Mouse (Mus musculus) intestine, embryonic 14.5 days (tissue): Measurements from ENCODE around the gene Alg9. TPM values are rescaled to one million over a fixed set of nuclear protein-coding genes. Genes with fewer than 3 reads are reported as not detected.
A peak's percentile ranks its signal among the peaks of the same experiment; 100 is the strongest.

Experiments used
- ATAC-seq: fragments of 200-750 bp; cut with Nextera tagmentation; replicated peaks from 2 replicates; pipeline ENCODE4 v1.8.0; 2017; ENCODE audit warnings: low read depth, moderate number of reproducible peaks, moderate TSS enrichment, moderate library complexity; ENCODE audit not compliant: low FRiP score, low TSS enrichment
- DNase-seq: peaks from one replicate; pipeline ENCODE4 v3.0.0-alpha.2; 2018; ENCODE audit warnings: low spot score
- H3K27ac ChIP-seq: fragments of 300-500 bp; sonication (generic); 2 replicates; pipeline ENCODE4 v1.5.1; 2014; ENCODE audit warnings: low read depth, mild to moderate bottlenecking, control low read depth
- H3K27me3 ChIP-seq: fragments of 300-500 bp; sonication (generic); replicated peaks from 2 replicates; pipeline ENCODE4 v1.6.1; 2014; ENCODE audit warnings: low read length, control low read depth; ENCODE audit not compliant: control insufficient read depth, insufficient read depth
- H3K36me3 ChIP-seq: fragments of 300-500 bp; sonication (generic); 2 replicates; pipeline ENCODE4 v1.6.1; 2014; ENCODE audit warnings: low read length, control low read depth; ENCODE audit not compliant: control insufficient read depth, insufficient read depth
- H3K4me1 ChIP-seq: fragments of 300-500 bp; sonication (generic); replicated peaks from 2 replicates; pipeline ENCODE4 v1.6.1; 2014; ENCODE audit warnings: low read length, control low read depth, mixed read lengths; ENCODE audit not compliant: control insufficient read depth, insufficient read depth
- H3K4me2 ChIP-seq: fragments of 300-500 bp; sonication (generic); 2 replicates; pipeline ENCODE4 v1.6.1; 2014; ENCODE audit warnings: low read length
- H3K4me3 ChIP-seq: fragments of 300-500 bp; sonication (generic); 2 replicates; pipeline ENCODE4 v1.5.1; 2014; ENCODE audit warnings: low read depth, low read length, control low read depth, mixed read lengths
- H3K9ac ChIP-seq: fragments of 300-500 bp; sonication (generic); 2 replicates; pipeline ENCODE4 v1.6.1; 2014; ENCODE audit warnings: mild to moderate bottlenecking, low read length
- H3K9me3 ChIP-seq: fragments of 300-500 bp; sonication (generic); 2 replicates; pipeline ENCODE4 v1.6.1; 2016; ENCODE audit warnings: low read length, control low read depth; ENCODE audit not compliant: control insufficient read depth
- WGBS: fragments of 180-500 bp; shearing (Covaris S2); extraction: QIAGEN DNeasy Blood & Tissue Kit; methylation state at CpG from one replicate; pipeline ENCODE4 v1.1.7; 2014; 5-methylcytosine and 5-hydroxymethylcytosine counted together
- polyA plus RNA-seq: library from polyadenylated mRNA; unstranded; fragments of >200 nt; fragmentation: Nextera tagmentation; extraction: Ambion mirVana; gene quantifications from 2 replicates; pipeline ENCODE4 v1.2.1, GENCODE M21; 2014

Alg9 gene
- polyA plus RNA-seq, 1 experiment from 2014 or later: 44.6 TPM

GRCm38 (mm10) chr9:50884093-50884492 lies 109.3 kb downstream of the Alg9 start:
- no peak for DNase-seq
- H3K4me3 ChIP-seq: no peak overlapping the region
- H3K9ac ChIP-seq: no peak overlapping the region
- no peak overlapping the region for H3K4me2 ChIP-seq
- H3K27me3 ChIP-seq: no peaks in the 10 kb centered on the region
- no peak overlapping the region; the same call in 1 of the 2 replicates for H3K27ac ChIP-seq
- no peaks in the 10 kb centered on the region for H3K9me3 ChIP-seq
- peaks cover 38% of the 10 kb centered on the region for H3K36me3 ChIP-seq
- peaks cover 24% of the 10 kb centered on the region for H3K4me1 ChIP-seq
- WGBS: 82% methylated on average over 8 of the region's 8 CpGs
- no peak for ATAC-seq

DNA sequence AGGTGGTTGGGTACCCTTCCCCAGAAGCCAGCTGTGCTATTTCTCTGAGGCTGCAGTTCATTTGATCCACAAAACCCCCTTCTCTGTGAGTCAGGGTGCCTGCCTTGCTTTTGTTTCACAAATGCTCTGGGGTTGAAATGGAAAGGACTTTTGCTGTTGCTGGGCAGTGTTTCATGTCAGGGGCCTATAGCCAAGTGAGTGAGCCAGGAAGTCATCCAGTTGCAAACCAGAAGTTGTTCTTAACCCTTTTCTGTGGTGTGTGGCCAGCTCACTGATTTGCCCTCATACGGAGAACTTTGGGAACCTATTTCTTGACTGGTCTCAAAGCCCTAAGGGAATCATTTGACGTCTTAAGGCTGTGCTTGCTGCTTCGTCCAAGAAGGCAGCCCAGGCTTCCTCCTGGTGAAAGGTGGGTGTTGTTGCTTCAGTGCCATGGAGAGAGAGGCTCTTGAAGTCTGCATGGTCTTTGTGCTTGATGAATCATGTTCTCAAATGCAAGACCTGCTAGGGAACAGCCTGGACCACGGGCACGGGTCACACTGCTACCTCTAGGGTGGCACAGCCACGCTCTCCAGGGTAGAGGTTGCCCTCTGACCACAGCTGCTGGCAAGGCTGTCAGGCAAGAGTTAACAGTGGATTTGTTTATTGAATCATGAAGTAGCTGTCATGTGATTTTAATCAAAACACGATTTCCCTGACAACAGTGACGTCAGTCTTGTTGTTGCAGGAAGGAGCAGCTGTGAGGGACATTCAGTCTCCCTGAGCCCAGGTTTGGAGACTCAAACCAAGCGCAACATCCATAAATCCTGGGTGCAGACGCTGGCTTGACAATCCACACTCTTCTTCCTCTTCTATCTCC lies 110.2 kb downstream of the Alg9 start:
- H3K4me2 ChIP-seq: no peak overlapping the region
- 0 out of 2 replicates have a peak, but pooled peaks have one; percentile 16 for ATAC-seq

DNA sequence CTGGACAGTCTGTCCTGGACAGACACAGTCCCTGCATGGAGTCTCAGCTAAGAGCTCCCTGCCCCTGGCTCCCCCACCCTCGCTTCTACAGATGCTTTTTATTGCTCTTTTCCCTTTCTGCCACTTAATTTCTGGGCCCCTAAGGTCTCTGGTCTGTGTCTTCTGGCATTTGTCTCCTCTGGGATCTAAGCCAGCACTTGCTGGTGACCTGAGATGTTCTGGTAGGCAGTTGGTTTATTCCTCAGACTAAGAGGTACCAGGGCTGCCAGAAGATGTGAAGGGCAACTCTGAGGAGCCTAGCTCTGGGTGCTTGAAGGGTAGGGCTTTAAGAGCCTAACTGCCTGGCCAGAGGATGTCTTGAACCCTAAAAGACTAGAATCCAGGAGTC lies 110.8 kb downstream of the Alg9 start:
- no peak for DNase-seq
- ATAC-seq: no peak
- no peak overlapping the region for H3K4me2 ChIP-seq
- peak overlapping the region; percentile 57 for H3K27ac ChIP-seq
- peaks cover 26% of the 10 kb centered on the region for H3K36me3 ChIP-seq
- peaks cover 24% of the 10 kb centered on the region for H3K4me1 ChIP-seq
- H3K4me3 ChIP-seq: no peak overlapping the region
- no peaks in the 10 kb centered on the region for H3K27me3 ChIP-seq
- no peaks in the 10 kb centered on the region for H3K9me3 ChIP-seq
- peak overlapping the region; percentile 8; the same call in 1 of the 2 replicates for H3K9ac ChIP-seq
- 33% methylated on average over 1 of the region's 1 CpGs for WGBS

More for the DNA sequence above, 110.2 kb downstream of the Alg9 start:
- 48% methylated on average over 10 of the region's 10 CpGs for WGBS
- peaks cover 24% of the 10 kb centered on the region for H3K4me1 ChIP-seq
- no peaks in the 10 kb centered on the region for H3K27me3 ChIP-seq
- peak; percentile 59 for DNase-seq
- H3K4me3 ChIP-seq: no peak overlapping the region
- no peaks in the 10 kb centered on the region for H3K9me3 ChIP-seq
- peak overlapping the region; percentile 57 for H3K27ac ChIP-seq
- peaks cover 32% of the 10 kb centered on the region for H3K36me3 ChIP-seq
- peak overlapping the region; percentile 8; the same call in 1 of the 2 replicates for H3K9ac ChIP-seq

DNA sequence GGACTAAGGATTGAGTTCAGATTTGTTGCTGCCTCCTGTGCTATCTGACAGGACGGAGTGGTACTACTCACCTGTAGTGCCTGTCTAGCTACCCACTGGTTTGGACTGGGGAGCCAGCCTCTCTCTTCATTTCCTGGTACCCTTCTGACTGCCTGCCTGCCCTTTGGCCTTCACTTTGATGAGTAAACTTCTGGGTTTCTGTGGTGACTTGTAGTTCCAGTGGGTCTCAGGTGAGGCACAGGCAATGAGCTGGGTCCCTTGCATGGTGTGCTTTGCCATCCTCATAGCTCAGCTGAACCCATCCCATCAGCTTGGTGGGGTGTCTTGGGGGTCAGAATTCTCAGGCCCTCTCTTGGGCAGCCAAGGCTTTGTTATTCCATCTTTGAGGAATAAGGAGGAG lies 112.1 kb downstream of the Alg9 start:
- Histone ChIP-seq H3K36me3 (peaks cover 23% of the 10 kb centered on the region; the same call in 1 of the 2 replicates), H3K27ac (no peak overlapping the region; the same call in 1 of the 2 replicates), H3K4me3 (no peak overlapping the region), H3K9me3 (no peaks in the 10 kb centered on the region), H3K9ac (no peak overlapping the region), H3K4me1 (peaks cover 24% of the 10 kb centered on the region), H3K4me2 (no peak overlapping the region), H3K27me3 (no peaks in the 10 kb centered on the region)
- DNase-seq: no peak
- ATAC-seq: no peak
- 100% methylated on average over 1 of the region's 1 CpGs for WGBS

DNA sequence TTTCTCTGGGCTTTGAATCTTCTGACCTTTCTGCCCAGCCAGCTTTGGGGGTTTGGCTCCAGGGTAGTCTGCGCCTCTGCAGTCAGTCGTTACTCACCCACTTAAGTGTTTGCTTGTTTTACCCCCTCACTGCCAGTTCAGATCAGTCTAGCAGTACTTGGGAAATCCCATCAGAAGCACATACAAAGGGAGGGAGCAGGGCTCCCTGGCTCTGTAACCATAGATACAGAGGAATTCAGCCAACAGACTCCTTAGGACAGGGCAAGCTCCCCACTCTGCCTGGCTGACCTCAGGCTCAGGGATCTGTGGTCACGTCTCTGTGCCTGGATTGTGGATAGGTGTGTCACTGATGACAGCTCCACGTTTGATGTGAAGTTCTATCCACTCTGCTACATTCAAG lies 112.5 kb downstream of the Alg9 start:
- peaks cover 24% of the 10 kb centered on the region for H3K4me1 ChIP-seq
- WGBS: 29% methylated on average over 4 of the region's 4 CpGs
- no peak overlapping the region for H3K4me2 ChIP-seq
- ATAC-seq (no peak), DNase-seq (no peak)
- no peaks in the 10 kb centered on the region for H3K9me3 ChIP-seq
- H3K36me3 ChIP-seq: peaks cover 23% of the 10 kb centered on the region; the same call in 1 of the 2 replicates
- no peaks in the 10 kb centered on the region for H3K27me3 ChIP-seq
- H3K27ac ChIP-seq: no peak overlapping the region; the same call in 1 of the 2 replicates
- H3K9ac ChIP-seq: no peak overlapping the region
- H3K4me3 ChIP-seq: no peak overlapping the region

DNA sequence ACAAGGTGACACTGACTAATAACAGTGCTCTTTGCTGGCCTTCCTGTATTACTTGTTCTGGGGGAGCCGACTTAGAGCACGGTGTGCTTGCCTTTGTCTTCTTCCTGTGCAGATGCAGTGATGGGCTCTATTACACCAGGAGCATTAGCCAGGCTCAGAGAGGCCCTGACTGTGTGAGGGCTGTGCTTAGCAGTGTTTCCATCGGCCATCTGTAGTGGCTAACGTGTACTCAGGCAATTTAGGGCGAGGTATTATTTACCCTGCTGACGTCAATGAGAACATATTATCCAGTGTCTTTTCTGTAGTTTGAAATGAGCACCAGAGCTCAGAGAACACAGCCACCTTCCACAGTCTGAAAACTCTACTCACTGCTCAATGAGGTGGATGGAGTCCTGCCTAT lies 114.4 kb downstream of the Alg9 start:
- Histone ChIP-seq H3K27ac (no peak overlapping the region), H3K4me1 (peaks cover 24% of the 10 kb centered on the region), H3K36me3 (peaks cover 23% of the 10 kb centered on the region), H3K4me2 (no peak overlapping the region), H3K9ac (no peak overlapping the region), H3K27me3 (no peaks in the 10 kb centered on the region), H3K4me3 (no peak overlapping the region), H3K9me3 (no peaks in the 10 kb centered on the region)
- 56% methylated on average over 6 of the region's 6 CpGs for WGBS
- ATAC-seq (no peak), DNase-seq (no peak)

DNA sequence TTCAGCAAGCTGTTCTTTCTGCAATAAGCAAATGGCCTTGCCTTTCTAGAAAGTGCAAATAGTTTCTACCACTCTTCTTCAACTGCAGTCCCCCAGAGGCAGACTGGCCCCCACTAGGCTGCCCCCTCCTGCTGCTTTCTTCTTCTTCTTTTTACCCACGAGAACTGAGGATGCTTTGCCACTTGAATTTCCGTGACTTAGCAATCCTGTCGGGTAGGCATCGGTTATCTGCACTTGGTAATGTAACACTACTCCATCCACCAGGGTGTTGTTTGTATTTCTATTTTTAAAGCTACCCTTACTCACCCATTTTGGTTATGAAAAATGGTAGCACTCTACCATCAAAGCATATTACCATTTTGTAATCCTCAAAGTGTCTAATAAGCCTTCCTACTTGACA lies 115.1 kb downstream of the Alg9 start:
- ATAC-seq: no peak
- 86% methylated on average over 4 of the region's 4 CpGs for WGBS
- H3K9ac ChIP-seq: no peak overlapping the region

DNA sequence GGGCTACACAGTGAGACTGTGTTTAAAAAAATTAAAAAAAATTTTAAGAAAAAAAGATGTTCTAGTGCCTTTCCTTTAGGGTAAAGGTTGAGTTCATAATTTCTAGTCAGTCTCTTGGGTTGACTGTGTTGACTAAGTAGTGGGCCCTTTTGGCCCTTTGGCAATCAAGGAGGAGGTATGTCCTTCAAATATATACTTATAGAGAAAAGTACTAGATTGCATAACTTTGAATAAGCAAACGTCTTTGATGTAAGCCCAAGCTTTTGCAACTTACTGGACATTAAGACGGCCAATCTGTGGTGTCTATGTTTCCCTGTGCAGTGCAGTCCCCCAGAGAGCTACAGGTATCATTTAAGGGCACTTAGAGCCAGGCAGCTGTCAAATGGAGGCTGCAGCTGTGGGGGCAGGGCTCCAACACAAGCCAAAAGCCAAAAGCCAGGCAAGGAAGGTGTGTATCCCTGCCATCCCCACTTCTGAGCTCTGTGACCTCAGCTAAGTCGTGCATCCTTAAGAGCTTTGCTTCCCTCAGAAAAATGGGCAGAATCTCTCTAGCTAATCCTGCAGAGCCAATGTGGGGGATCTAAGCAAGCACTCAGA lies 115.8 kb downstream of the Alg9 start:
- WGBS: 80% methylated on average over 3 of the region's 3 CpGs
- Histone ChIP-seq H3K27ac (no peak overlapping the region), H3K36me3 (peaks cover 36% of the 10 kb centered on the region), H3K27me3 (no peaks in the 10 kb centered on the region), H3K4me2 (no peak overlapping the region), H3K9ac (no peak overlapping the region), H3K9me3 (no peaks in the 10 kb centered on the region), H3K4me3 (no peak overlapping the region), H3K4me1 (peaks cover 11% of the 10 kb centered on the region)
- ATAC-seq (no peak), DNase-seq (no peak)

More for the DNA sequence above, 115.1 kb downstream of the Alg9 start:
- H3K27ac ChIP-seq: no peak overlapping the region
- H3K9me3 ChIP-seq: no peaks in the 10 kb centered on the region
- H3K36me3 ChIP-seq: peaks cover 30% of the 10 kb centered on the region
- no peak overlapping the region for H3K4me2 ChIP-seq
- DNase-seq: no peak
- peaks cover 17% of the 10 kb centered on the region for H3K4me1 ChIP-seq
- H3K27me3 ChIP-seq: no peaks in the 10 kb centered on the region
- H3K4me3 ChIP-seq: no peak overlapping the region
